Mouse (Mus musculus): Measurements from ENCODE around the gene Eif2b5.

Eif2b5 gene

GRCm38 (mm10) chr16:20537071-20537471 is 38.5 kb downstream of the Eif2b5 start:
- no peak for DNase-seq (ENCODE audit: low spot score)

GRCm38 (mm10) chr16:20537601-20538320 is 39.1 kb downstream of the Eif2b5 start:
- DNase-seq (ENCODE audit: low spot score), result no peak

GRCm38 (mm10) chr16:20539649-20540048 is 41.0 kb downstream of the Eif2b5 start:
- DNase-seq (ENCODE audit: low spot score), result no peak

- DNase-seq (ENCODE audit: low spot score), result no peak
Observed at GRCm38 (mm10) chr16:20540438-20540837, 41.8 kb downstream of the Eif2b5 start.

- no peak for DNase-seq (ENCODE audit: low spot score)
Observed at GRCm38 (mm10) chr16:20545696-20546095, 47.1 kb downstream of the Eif2b5 start.

GRCm38 (mm10) chr16:20547423-20547822 is 48.8 kb downstream of the Eif2b5 start:
- no peak for DNase-seq (ENCODE audit: low spot score)

GRCm38 (mm10) chr16:20548096-20548948 is 49.7 kb downstream of the Eif2b5 start, which contains the start of gene Abcf3:
TSS of gene Abcf3 (plus strand) at chr16:20548577.
- DNase-seq (ENCODE audit: low spot score), result peak; percentile 91

GRCm38 (mm10) chr16:20549161-20549560 is 50.5 kb downstream of the Eif2b5 start:
- DNase-seq (ENCODE audit: low spot score), result no peak

- DNase-seq (ENCODE audit: low spot score), result no peak
Observed at GRCm38 (mm10) chr16:20551691-20552090, 53.1 kb downstream of the Eif2b5 start.

GRCm38 (mm10) chr16:20552594-20552993 is 54.0 kb downstream of the Eif2b5 start:
- no peak for DNase-seq (ENCODE audit: low spot score)

- no peak for DNase-seq (ENCODE audit: low spot score)
Observed at GRCm38 (mm10) chr16:20555000-20555399, 56.4 kb downstream of the Eif2b5 start.

- DNase-seq (ENCODE audit: low spot score), result no peak
Observed at GRCm38 (mm10) chr16:20557381-20557780, 58.8 kb downstream of the Eif2b5 start.
